Mouse (Mus musculus): ENCODE measurements around the gene Serinc5.
A peak's percentile ranks its signal among the peaks of the same experiment; 100 is the strongest.

Gene Serinc5

GRCm38 (mm10) chr13:92704189-92704588, 93.3 kb downstream of the Serinc5 start:
- no peak for DNase-seq (ENCODE audit: low read depth, low spot score)

DNA sequence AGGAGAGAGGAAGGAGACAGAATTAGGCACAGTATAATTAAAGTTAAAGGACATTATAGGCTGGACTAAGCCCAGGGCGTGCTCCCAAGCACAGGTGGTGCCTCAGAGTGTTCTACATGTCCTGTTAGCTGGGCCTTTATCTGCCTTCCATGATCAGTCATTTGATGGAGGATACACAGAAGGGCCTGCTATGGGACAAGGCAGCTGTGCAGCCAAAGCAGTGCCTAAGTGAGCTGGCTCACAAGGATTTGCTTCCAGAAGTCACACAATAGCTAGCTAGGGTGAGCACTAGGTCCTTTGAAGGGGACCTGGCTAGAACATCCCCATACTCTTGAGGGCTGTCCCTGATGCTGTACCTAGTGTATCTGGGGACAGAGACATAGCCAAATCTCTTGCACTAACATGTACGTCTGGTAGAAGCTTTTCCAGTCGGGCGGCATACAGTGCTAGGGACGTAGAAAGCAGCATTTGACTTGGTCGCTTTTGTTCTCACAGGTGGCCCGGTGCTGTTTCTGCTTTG, 94.2 kb downstream of the Serinc5 start:
- no peak for DNase-seq (ENCODE audit: low read depth, low spot score)

DNA sequence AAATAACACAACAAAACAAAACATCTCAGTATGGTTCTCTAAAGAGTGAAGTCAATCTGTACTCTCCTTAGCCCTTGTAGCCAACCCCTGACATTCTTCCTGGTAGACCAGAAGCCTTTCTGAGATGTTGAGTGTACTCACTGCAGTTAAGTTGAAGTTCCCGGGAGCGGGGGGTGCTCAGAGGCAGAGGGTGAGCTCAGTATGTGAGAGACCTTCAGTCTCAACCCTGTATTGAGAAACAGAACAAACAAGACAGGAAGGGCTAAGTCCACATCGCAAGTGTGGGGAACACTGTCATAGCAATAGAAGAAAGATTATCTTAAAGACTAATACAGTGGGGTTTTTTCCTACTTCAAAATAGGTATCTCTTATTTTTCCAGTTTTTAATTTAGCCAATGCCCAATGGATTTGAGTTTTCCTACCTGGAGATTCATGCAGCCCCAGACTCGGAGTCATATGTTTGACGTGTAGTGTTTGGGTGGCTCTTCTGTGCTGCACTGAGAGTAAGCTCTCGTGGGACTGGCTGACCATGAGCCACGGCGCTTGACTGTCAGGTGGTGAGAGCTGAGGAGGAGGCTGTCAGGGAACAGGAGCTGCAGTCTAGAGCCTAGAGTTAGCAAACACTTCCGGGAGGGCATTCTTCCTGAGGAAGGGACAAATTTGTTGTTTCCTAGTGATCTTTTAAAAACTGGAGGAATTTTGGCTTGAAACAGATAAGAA, 95.6 kb downstream of the Serinc5 start:
- DNase-seq (ENCODE audit: low read depth, low spot score), result no peak

DNA sequence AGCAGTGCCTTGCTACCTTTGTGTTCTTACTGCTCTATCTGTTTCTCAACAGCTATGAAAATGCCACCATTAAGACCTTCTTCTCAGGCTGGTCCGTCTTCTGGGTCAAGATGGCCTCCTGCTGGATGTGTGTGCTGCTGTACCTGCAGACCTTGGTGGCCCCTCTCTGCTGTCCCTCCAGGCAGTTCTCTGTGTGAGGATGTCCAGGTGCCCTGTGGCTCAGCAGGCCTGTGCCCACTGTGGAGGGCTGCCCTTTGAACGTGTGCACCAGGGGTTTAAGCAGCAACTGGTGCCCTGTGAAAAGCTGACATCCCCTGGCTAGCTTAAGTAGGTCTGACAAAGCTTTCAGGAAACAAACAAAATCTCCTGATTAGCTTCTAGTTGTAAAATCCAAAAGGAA, 97.0 kb downstream of the Serinc5 start:
- no peak for DNase-seq (ENCODE audit: low read depth, low spot score)

DNA sequence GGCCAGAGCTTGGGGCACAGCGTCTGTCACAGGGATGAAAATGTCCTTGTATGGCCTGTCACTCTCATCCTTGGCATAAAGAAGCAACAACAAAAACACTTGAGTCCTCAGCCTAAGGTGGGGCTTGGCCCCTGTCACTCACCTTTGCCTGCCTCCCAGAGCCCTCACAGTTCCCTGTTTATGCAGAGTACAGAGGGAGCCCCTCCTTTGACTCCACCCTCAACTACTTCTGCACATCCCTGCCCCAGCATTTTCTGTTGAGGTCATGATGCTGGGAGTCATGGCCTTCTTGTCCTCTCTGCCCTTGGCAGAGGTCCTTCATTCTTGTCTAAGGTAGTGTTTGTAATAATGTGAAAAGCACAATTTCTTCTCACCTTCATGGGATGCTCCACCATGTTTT, 97.6 kb downstream of the Serinc5 start:
- no peak for DNase-seq (ENCODE audit: low read depth, low spot score)

- DNase-seq (ENCODE audit: low read depth, low spot score), result peak; percentile 14
Observed at GRCm38 (mm10) chr13:92709535-92709934, 98.6 kb downstream of the Serinc5 start.

- no peak for DNase-seq (ENCODE audit: low read depth, low spot score)
Observed at GRCm38 (mm10) chr13:92710361-92710760, 99.5 kb downstream of the Serinc5 start.

DNA sequence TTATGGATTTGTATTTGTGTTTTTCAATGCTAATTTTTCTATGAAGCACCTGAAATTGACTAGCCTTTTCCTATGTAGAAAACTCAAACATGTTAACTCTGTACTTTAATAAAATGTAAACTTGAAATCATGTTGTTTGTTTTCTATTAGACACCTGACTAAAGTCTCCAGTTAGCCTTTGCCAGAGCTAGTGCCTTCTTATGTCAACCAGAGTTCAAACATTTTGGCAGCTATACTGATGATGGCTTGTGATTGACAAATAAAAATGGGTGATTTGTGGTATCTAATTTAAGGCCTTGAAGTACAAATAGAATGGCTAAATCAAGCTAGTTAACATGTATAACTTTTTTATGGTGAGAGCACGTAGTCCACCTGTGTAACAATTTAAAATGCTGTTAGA, 100.9 kb downstream of the Serinc5 start:
- no peak for DNase-seq (ENCODE audit: low read depth, low spot score)

GRCm38 (mm10) chr13:92712619-92713018, 101.7 kb downstream of the Serinc5 start:
- DNase-seq (ENCODE audit: low read depth, low spot score), result no peak

- DNase-seq (ENCODE audit: low read depth, low spot score), result no peak
Observed at GRCm38 (mm10) chr13:92717851-92718665, 107.2 kb downstream of the Serinc5 start.

DNA sequence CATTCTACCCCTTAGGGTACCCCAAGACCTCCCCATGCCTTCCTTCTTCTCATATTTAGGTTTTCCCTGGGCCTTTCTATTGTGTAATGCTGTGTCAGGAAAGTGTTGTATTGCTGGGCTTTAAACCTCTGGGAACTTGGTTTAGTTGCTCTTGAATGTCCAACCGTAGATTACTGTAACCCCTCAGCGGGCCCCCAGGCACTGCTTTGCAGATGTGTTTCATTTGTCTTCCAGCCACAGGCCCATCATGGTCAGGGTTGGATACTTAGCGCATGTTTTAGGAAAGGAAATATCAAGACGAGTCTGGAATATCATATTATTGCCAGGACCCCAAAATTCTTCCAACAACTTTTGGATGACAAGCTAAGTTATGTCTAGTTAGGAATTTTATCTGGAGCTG, 110.1 kb downstream of the Serinc5 start:
- DNase-seq (ENCODE audit: low read depth, low spot score), result no peak

DNA sequence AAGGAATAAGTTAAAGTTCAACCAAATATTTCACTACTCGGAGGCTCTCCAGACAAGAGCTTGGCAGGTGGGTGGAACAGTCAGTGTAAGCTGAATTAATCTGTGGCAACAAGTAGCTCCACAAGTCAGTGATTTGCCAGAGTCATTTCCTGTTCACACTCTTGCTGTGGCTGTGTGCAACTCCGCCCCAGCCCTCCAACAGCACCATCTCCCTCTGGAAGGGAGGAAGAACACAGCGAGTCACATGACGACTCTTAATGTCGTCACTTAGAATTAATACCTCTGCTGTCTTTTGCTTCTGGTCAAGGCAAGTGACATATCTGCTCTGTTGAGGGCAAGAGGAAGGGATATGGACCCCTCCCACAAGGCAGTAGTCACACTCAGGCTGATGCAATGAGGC, 111.5 kb downstream of the Serinc5 start:
- DNase-seq (ENCODE audit: low read depth, low spot score), result no peak

DNA sequence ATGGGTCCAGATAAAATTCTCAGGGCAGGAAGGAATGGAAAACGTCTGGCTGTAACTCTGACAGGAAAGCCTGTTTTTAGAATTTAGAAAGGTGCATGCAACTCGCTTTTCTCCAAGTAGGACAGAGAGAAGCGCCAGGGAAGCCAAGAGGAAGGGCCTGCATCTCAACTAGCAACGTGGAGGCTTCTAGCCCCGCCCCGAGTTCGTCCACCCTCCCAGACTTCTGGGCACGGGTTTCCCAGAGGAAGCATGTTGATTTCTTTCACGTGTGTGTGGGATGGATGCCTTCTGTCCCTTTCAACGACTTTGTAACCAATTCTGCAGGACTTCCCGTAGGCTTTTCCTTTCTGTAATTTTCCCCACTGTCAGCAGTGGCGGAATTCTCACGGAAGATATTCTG, 118.9 kb downstream of the Serinc5 start:
- no peak for DNase-seq (ENCODE audit: low read depth, low spot score)

DNA sequence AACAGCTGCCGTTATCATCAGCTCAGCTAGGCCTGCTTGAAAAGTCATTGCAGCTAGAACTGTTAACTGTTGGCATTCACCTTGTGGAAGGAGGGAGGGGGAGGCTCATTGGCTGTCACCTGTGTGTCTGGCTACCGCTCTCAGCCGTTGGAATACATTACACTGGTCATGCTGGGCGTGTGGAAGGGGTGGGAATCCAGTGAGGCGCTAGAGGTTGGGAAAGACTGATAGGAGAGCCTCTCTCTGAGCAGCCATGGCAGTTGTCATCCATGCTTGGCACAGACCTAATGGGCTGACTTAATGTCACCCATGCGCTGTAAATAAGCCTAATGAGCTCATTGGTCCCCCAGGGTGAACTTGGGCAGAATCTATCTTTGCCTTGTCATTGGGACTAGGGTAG, 120.9 kb downstream of the Serinc5 start:
- no peak for DNase-seq (ENCODE audit: low read depth, low spot score)

DNA sequence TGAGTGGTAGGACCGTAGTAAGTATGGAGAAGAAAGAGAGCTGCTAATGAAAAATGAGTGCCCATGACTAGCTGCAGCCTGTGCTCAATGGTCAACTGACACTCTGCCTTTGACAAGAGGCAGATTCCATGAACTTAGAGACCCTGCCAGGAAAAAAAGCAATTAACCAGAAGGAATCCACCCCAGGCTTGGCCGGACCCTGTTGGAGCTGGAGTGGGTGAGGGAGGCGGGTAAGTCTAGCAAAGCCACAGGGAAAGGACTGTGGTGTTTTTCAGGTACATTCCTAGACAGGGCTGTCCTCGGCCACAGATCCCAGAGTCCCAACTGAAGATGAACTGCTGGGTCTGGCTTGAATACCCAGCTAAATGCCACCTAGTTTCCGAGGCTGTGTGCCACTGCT, 121.9 kb downstream of the Serinc5 start:
- DNase-seq (ENCODE audit: low read depth, low spot score), result no peak

DNA sequence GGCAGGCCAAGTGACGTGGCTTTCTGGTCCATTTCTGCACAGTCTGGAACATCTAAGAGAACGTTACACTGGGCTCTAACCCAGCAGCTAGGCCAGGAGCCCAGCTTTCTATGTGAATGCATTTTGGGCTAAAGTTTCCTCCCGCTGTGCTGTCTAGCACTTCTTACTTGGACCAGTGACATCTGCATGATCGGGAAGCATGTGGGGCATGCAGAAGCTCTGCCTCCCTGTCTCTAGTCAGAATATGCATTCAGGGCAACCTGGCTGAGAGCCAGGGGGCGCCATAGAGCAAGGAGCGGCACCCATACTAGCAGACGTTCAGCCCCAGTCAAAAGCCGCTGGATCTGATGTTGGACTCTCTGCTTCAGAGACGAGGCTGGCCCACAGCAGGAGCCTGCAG, 122.4 kb downstream of the Serinc5 start:
- peak; percentile 68 for DNase-seq (ENCODE audit: low read depth, low spot score)

- no peak for DNase-seq (ENCODE audit: low read depth, low spot score)
Observed at GRCm38 (mm10) chr13:92733741-92734140, 122.8 kb downstream of the Serinc5 start.

- DNase-seq (ENCODE audit: low read depth, low spot score), result no peak
Observed at GRCm38 (mm10) chr13:92735693-92736092, 124.8 kb downstream of the Serinc5 start.

GRCm38 (mm10) chr13:92736516-92737300, 125.8 kb downstream of the Serinc5 start:
- DNase-seq (ENCODE audit: low read depth, low spot score), result no peak

DNA sequence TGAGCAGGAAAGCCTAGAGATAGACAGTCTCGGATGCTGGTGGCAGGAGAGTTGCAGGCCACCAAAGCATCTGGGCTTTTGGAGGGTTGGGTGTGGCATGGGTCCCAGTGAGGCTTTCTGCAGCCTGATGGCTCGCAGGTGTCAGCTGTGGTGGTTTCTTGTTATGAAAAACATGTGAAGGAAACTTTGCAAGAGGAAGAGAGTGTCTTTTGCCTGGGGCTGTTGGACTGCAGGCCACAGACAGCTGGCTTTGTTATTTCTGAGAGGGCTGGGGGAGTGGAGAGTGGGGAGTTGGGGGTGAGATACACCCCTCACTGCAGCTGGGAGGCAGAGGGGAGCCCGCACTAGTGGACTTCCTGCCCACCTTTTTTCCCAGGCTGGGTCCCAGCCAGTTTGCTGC, 127.9 kb downstream of the Serinc5 start:
- DNase-seq (ENCODE audit: low read depth, low spot score), result no peak

GRCm38 (mm10) chr13:92739858-92740257, 129.0 kb downstream of the Serinc5 start:
- DNase-seq (ENCODE audit: low read depth, low spot score), result peak; percentile 18

- peak; percentile 26 for DNase-seq (ENCODE audit: low read depth, low spot score)
Observed at GRCm38 (mm10) chr13:92740671-92741270, 129.9 kb downstream of the Serinc5 start.

Data from ES-CJ7 (cell line).